Mouse (Mus musculus) A20 (cell line): ENCODE data around the gene Vpreb3.
A peak's percentile ranks its signal among the peaks of the same experiment; 100 is the strongest.
"Not testable (repeated sequence)": the region's sequence is repeated elsewhere in the genome, so short reads cannot be mapped to it uniquely, and the experiment has no call there.

Experiments used
- DNase-seq: peaks from one replicate; pipeline ENCODE4 v3.0.0-alpha.2; 2011; ENCODE audit warnings: low read depth, low spot score

Gene Vpreb3

GRCm38 (mm10) chr10:75973846-75974245 is 31.0 kb downstream of the Vpreb3 start:
- DNase-seq = no peak

- DNase-seq = peak; percentile 65
Observed at GRCm38 (mm10) chr10:75975216-75975615, 32.4 kb downstream of the Vpreb3 start.

GRCm38 (mm10) chr10:75978119-75978834 is 35.4 kb downstream of the Vpreb3 start:
- DNase-seq = peak; percentile 10

GRCm38 (mm10) chr10:75978835-75979157 is 35.9 kb downstream of the Vpreb3 start:
- DNase-seq = no peak

GRCm38 (mm10) chr10:75979432-75979831 is 36.6 kb downstream of the Vpreb3 start:
- no peak for DNase-seq

GRCm38 (mm10) chr10:75990430-75991042 is 47.7 kb downstream of the Vpreb3 start:
- no peak for DNase-seq

- DNase-seq = no peak
Observed at GRCm38 (mm10) chr10:75993616-75994240, 50.9 kb downstream of the Vpreb3 start.

- DNase-seq = not testable (repeated sequence)
Observed at GRCm38 (mm10) chr10:75994531-75995210, 51.8 kb downstream of the Vpreb3 start.

- no peak for DNase-seq
Observed at GRCm38 (mm10) chr10:75995463-75995862, 52.6 kb downstream of the Vpreb3 start.

GRCm38 (mm10) chr10:75996315-75996714 is 53.5 kb downstream of the Vpreb3 start:
- no peak for DNase-seq
